Mouse (Mus musculus): ENCODE measurements around the gene St13. TPM values are rescaled to one million over a fixed set of nuclear protein-coding genes. Genes with fewer than 3 reads are reported as not detected.
A peak's percentile ranks its signal among the peaks of the same experiment; 100 is the strongest.

The St13 gene
- polyA plus RNA-seq, 1 experiment from 2014 or later: 173 TPM

DNA sequence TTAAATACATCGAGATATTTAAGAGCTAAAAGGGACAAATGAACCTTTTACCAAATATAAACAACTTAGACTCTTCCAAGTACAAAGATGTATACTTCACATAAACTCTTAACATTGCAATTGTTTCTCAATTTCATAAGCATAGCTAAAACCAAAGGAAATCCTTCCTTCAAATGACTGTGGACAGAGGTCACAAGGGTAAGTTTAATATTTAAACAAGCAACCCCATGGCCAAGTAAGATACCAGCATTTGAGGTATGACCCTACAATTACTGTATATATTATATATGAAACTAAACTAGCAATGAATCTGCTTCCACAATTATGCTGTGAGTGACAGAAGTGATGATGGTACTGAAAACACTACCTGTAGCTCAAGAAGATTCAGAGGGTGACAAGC lies 35.6 kb downstream of the St13 start:
- H3K36me3 ChIP-seq: peaks cover 57% of the 10 kb centered on the region
- WGBS: 95% methylated on average over 1 of the region's 1 CpGs
- no peak overlapping the region for H3K27ac ChIP-seq
- H3K4me3 ChIP-seq: no peak overlapping the region
- H3K9ac ChIP-seq: no peak overlapping the region
- no peak overlapping the region for H3K4me2 ChIP-seq
- peaks cover 24% of the 10 kb centered on the region for H3K4me1 ChIP-seq
- no peak for ATAC-seq (ENCODE audit: insufficient number of reproducible peaks, insufficient read depth, low FRiP score, low TSS enrichment, low read depth)
- no peaks in the 10 kb centered on the region for H3K9me3 ChIP-seq
- H3K27me3 ChIP-seq: no peaks in the 10 kb centered on the region

- no peak overlapping the region for H3K4me3 ChIP-seq
- no peaks in the 10 kb centered on the region for H3K27me3 ChIP-seq
- H3K4me2 ChIP-seq: no peak overlapping the region
- no peaks in the 10 kb centered on the region for H3K9me3 ChIP-seq
- peaks cover 34% of the 10 kb centered on the region for H3K4me1 ChIP-seq
- 58% methylated on average over 1 of the region's 1 CpGs for WGBS
- no peak overlapping the region for H3K9ac ChIP-seq
- no peak for ATAC-seq (ENCODE audit: insufficient number of reproducible peaks, insufficient read depth, low FRiP score, low TSS enrichment, low read depth)
- no peak overlapping the region for H3K27ac ChIP-seq
- peaks cover 47% of the 10 kb centered on the region for H3K36me3 ChIP-seq
Measured at GRCm38 (mm10) chr15:81362501-81362900, 37.4 kb downstream of the St13 start.

DNA sequence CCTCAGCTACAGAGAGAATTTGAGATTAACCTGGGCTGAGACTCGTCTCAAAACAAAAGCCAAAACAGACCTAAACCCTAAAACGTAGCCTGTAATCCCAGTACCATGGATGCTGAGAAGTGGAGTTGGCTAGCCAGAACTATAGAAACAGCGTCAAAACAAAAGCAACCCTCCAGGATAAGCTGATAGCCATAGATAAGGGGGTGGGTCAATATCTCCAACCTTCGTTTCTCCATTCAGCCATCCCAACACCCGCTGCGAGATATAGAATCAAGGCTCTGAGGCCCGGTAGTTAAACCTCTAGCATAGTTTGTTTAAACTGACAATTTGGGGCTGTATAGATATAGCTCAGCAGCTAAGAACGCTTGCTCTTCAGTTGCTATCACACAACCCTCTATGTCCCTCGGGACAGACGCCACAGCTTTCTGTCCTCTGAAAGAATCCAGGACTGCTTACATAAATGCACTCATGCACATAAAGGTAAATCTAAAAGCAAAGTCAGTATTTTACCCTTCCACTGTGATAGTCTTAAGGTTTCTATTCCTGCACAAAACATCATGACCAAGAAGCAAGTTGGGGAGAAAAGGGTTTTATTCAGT lies 38.4 kb downstream of the St13 start:
- Histone ChIP-seq H3K9ac (no peak overlapping the region), H3K9me3 (no peaks in the 10 kb centered on the region), H3K4me3 (peak overlapping the region; percentile 77; the same call in 1 of the 2 replicates), H3K4me1 (peaks cover 40% of the 10 kb centered on the region), H3K27me3 (no peaks in the 10 kb centered on the region), H3K27ac (peak overlapping the region; percentile 91), H3K36me3 (peaks cover 38% of the 10 kb centered on the region), H3K4me2 (peak overlapping the region; percentile 80)
- ATAC-seq (ENCODE audit: insufficient number of reproducible peaks, insufficient read depth, low FRiP score, low TSS enrichment, low read depth): no peak
- WGBS: 45% methylated on average over 10 of the region's 10 CpGs

DNA sequence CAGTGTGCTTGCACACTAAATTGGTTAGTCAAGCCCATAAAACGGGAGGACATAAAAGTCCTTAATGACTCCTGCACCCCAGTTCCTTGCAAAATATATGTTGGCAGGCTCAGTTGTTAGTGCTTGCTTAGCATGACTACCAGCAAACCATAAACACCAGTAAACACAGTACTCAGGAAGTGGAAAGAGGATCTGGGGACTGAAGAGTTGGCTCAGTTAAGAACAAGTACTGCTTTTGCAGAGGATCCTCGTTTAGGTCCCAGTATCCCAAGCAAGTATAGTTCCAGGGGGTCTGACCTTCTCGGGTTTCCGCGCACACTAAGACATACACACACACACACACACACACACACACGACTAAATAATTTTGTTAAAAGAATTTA lies 38.9 kb downstream of the St13 start:
- Histone ChIP-seq H3K36me3 (peaks cover 33% of the 10 kb centered on the region), H3K9ac (peak overlapping the region; percentile 89; the same call in 1 of the 2 replicates), H3K9me3 (no peaks in the 10 kb centered on the region), H3K27me3 (no peaks in the 10 kb centered on the region), H3K4me1 (peaks cover 40% of the 10 kb centered on the region), H3K4me3 (peak overlapping the region; percentile 77), H3K4me2 (peak overlapping the region; percentile 80), H3K27ac (peak overlapping the region; percentile 91)
- peak; percentile 60 for ATAC-seq (ENCODE audit: insufficient number of reproducible peaks, insufficient read depth, low FRiP score, low TSS enrichment, low read depth)
- 30% methylated on average over 6 of the region's 6 CpGs for WGBS

- H3K27ac ChIP-seq: peak within 1 kb of the TSS; percentile 91
- H3K9ac ChIP-seq: peak within 1 kb of the TSS; percentile 89
- peak; percentile 98 for ATAC-seq (ENCODE audit: insufficient number of reproducible peaks, insufficient read depth, low FRiP score, low TSS enrichment, low read depth)
- peak within 1 kb of the TSS; percentile 77 for H3K4me3 ChIP-seq
- H3K4me1 ChIP-seq: peaks cover 40% of the 10 kb centered on the region
- WGBS: under 1% methylated on average over 30 of the region's 30 CpGs
- H3K36me3 ChIP-seq: peaks cover 28% of the 10 kb centered on the region
- H3K4me2 ChIP-seq: peak within 1 kb of the TSS; percentile 80
- no peaks in the 10 kb centered on the region for H3K27me3 ChIP-seq
- no peaks in the 10 kb centered on the region for H3K9me3 ChIP-seq
Measured at GRCm38 (mm10) chr15:81360345-81361021, 39.4 kb downstream of the St13 start, which contains the start of gene Slc25a17. Gene Slc25a17, minus strand, starts transcription at chr15:81360812.

DNA sequence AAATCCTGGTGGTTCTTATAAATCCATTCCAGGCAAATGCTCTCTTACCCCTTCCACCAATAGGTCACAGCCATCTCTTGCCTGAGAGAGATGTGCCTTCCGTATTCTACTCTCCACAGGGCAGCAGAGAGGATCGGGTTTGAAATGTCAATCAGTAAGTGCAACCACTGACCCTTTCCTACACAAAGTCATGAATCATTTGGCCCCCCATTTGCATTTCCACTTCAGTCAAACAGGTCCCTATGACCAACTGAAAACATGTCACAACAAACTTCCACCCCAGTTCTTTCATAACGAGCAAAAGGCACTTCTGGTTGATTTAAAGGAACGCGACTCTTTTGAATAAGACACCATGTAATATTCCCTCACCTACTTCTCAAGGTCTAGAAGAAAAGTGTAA lies 40.5 kb downstream of the St13 start:
- Histone ChIP-seq H3K4me1 (peaks cover 40% of the 10 kb centered on the region), H3K4me3 (peak overlapping the region; percentile 77), H3K9ac (no peak overlapping the region), H3K36me3 (peaks cover 20% of the 10 kb centered on the region), H3K27ac (no peak overlapping the region), H3K4me2 (peak overlapping the region; percentile 80), H3K9me3 (no peaks in the 10 kb centered on the region), H3K27me3 (no peaks in the 10 kb centered on the region)
- 88% methylated on average over 5 of the region's 5 CpGs for WGBS
- no peak for ATAC-seq (ENCODE audit: insufficient number of reproducible peaks, insufficient read depth, low FRiP score, low TSS enrichment, low read depth)

GRCm38 (mm10) chr15:81358943-81359342 lies 40.9 kb downstream of the St13 start:
- no peak overlapping the region for H3K27ac ChIP-seq
- peaks cover 20% of the 10 kb centered on the region for H3K36me3 ChIP-seq
- H3K9ac ChIP-seq: no peak overlapping the region
- peak overlapping the region; percentile 80; the same call in 1 of the 2 replicates for H3K4me2 ChIP-seq
- no peaks in the 10 kb centered on the region for H3K27me3 ChIP-seq
- no peak overlapping the region for H3K4me3 ChIP-seq
- H3K4me1 ChIP-seq: peaks cover 40% of the 10 kb centered on the region
- 87% methylated on average over 3 of the region's 3 CpGs for WGBS
- H3K9me3 ChIP-seq: no peaks in the 10 kb centered on the region
- no peak for ATAC-seq (ENCODE audit: insufficient number of reproducible peaks, insufficient read depth, low FRiP score, low TSS enrichment, low read depth)

- Histone ChIP-seq H3K4me3 (no peak overlapping the region), H3K4me2 (no peak overlapping the region), H3K9ac (no peak overlapping the region), H3K27ac (peak overlapping the region; percentile 55; the same call in 1 of the 2 replicates), H3K27me3 (no peaks in the 10 kb centered on the region), H3K36me3 (peaks cover 8% of the 10 kb centered on the region; the same call in 1 of the 2 replicates), H3K4me1 (peaks cover 34% of the 10 kb centered on the region), H3K9me3 (no peaks in the 10 kb centered on the region)
- ATAC-seq (ENCODE audit: insufficient number of reproducible peaks, insufficient read depth, low FRiP score, low TSS enrichment, low read depth): no peak
- 51% methylated on average over 5 of the region's 5 CpGs for WGBS
Measured at GRCm38 (mm10) chr15:81356946-81357345, 42.9 kb downstream of the St13 start.

DNA sequence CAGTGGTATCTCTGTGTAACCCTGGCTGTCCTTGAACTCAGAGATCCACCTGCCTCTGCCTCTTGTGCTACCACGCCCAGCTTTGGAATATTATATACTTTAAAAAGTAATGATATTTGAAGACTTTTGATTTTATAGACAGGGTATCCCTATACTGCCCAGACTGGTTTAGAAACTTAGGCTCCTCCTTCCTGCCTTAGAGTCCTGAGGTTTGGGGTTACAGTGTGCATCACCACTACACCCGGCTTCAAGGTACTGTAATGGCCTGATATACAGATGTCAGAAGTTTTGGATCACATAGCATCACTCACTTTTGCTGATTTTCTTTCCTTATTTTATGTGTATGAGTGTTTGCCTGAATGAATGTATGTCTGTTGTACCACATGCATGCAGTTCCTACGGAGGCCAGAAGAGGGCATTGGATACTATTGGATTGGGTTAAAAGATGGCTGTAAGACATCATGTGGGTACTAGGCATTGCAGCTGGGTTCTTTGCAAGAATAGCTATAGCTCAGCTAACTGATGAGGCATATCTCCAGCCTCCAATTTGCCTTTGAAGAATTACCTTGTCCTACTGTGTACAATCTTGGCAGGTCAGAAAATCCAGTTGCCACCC lies 44.6 kb downstream of the St13 start:
- no peak overlapping the region for H3K4me2 ChIP-seq
- H3K9ac ChIP-seq: no peak overlapping the region
- no peaks in the 10 kb centered on the region for H3K9me3 ChIP-seq
- peaks cover 30% of the 10 kb centered on the region for H3K4me1 ChIP-seq
- H3K27me3 ChIP-seq: no peaks in the 10 kb centered on the region
- ATAC-seq (ENCODE audit: insufficient number of reproducible peaks, insufficient read depth, low FRiP score, low TSS enrichment, low read depth): no peak
- no peak overlapping the region for H3K27ac ChIP-seq
- no peak overlapping the region for H3K4me3 ChIP-seq
- 67% methylated on average over 3 of the region's 3 CpGs for WGBS
- H3K36me3 ChIP-seq: peaks cover 8% of the 10 kb centered on the region; the same call in 1 of the 2 replicates

DNA sequence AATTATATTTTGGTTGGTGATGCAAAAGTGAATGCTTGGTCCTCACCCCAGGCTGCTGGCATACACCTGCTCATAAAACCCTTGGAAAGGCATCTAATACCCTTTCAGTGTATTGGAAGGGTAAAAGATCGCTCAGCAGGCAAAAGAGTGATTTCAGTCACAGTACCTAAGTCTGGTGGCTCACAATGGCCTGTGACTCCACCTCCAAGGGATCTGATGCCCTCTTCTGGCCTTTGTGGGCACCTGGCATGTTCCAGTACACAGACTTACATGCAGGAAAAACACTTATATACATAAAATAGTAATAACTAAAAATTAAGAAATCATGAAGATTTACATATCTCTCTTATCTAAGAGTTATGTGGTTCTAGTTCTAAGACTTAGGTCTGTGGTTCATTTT lies 47.2 kb downstream of the St13 start:
- Histone ChIP-seq H3K27me3 (no peaks in the 10 kb centered on the region), H3K4me2 (no peak overlapping the region), H3K4me1 (peaks cover 24% of the 10 kb centered on the region), H3K9ac (no peak overlapping the region), H3K27ac (no peak overlapping the region), H3K4me3 (no peak overlapping the region), H3K36me3 (peaks cover 11% of the 10 kb centered on the region), H3K9me3 (no peaks in the 10 kb centered on the region)
- ATAC-seq (ENCODE audit: insufficient number of reproducible peaks, insufficient read depth, low FRiP score, low TSS enrichment, low read depth): no peak
- 54% methylated on average over 1 of the region's 1 CpGs for WGBS

DNA sequence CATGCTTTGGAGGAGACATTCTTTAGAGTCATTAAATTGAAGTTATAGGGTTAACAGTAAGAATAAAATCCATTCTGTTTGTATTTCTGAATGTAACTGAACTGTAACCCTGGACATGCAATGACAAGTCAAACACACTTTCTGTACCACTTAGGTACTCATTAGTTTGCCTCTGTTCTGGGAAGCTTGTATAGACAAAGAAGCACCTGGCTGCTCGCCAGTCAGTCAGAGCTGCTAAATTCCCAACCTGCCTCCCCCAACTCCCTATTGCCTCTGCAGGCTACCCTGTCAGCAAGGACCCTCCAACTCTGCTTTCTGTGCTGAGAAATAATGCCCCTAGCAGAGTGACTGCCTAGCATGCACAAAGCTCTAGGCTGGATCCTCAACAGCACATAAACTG lies 49.5 kb downstream of the St13 start:
- no peak overlapping the region for H3K4me2 ChIP-seq
- H3K4me1 ChIP-seq: peaks cover 17% of the 10 kb centered on the region
- no peaks in the 10 kb centered on the region for H3K9me3 ChIP-seq
- no peak overlapping the region for H3K9ac ChIP-seq
- 0 out of 2 replicates have a peak, but pooled peaks have one; percentile 43 for ATAC-seq (ENCODE audit: insufficient number of reproducible peaks, insufficient read depth, low FRiP score, low TSS enrichment, low read depth)
- H3K4me3 ChIP-seq: no peak overlapping the region
- peak overlapping the region; percentile 66 for H3K27ac ChIP-seq
- no peaks in the 10 kb centered on the region for H3K27me3 ChIP-seq
- 58% methylated on average over 1 of the region's 1 CpGs for WGBS
- H3K36me3 ChIP-seq: peaks cover 8% of the 10 kb centered on the region; the same call in 1 of the 2 replicates

All from embryonic facial prominence, embryonic 13.5 days (tissue).